8 mouse cellular contexts compared by ENCODE assay signal in genomic region chr14:27428573-27428972, GRCm38 (mm10). TPM values are rescaled to one million over a fixed set of nuclear protein-coding genes. Genes with fewer than 3 reads are reported as not detected.
A peak's percentile ranks its signal among the peaks of the same experiment; 100 is the strongest.
DNase-seq lines count a peak whose midpoint lies in the region; ATAC-seq and TF ChIP-seq lines count a peak whose summit lies in the region.

TSS of gene Fam208a (plus strand) at chr14:27428834.

- H3K4me2 ChIP-seq in CH12.LX (ENCODE audit: insufficient read depth, low read depth, poor library complexity, severe bottlenecking), result peak within 1 kb of the TSS; percentile 57; the same call in 1 of the 2 replicates
- H3K4me2 ChIP-seq in heart, embryonic 15.5 days, result peak within 1 kb of the TSS; percentile 90
- peak within 1 kb of the TSS; percentile 77 for H3K4me2 ChIP-seq in liver, embryonic 12.5 days
- H3K4me2 ChIP-seq in stomach, embryonic 14.5 days (replicated peaks; ENCODE audit: low read depth, low read length), result peak within 1 kb of the TSS; percentile 66

- peak; percentile 89 for DNase-seq in CH12.LX (ENCODE audit: extremely low read depth)
- DNase-seq in c-Kit-positive CD71-negative TER-119-negative erythroid progenitor cells, embryonic 14.5 days (ENCODE audit: low read depth), result peak; percentile 76
- DNase-seq in forebrain, embryonic 10.5 days (ENCODE audit: extremely low spot score, low spot score), result peak; percentile 91
- DNase-seq in kidney, postnatal 14 days, result peak; percentile 97
- DNase-seq in naive thymus-derived CD4-positive, alpha-beta T cell, adult 2 months (ENCODE audit: low read depth), result peak; percentile 96

- peaks cover 0 to 9% of the 10 kb centered on the region in 2 experiments; a peak in 2 of 4 replicates for H3K4me1 ChIP-seq in CH12.LX (ENCODE audit: control insufficient read depth in 1 of 2, insufficient read depth in 2 of 2)
- peaks cover 18% of the 10 kb centered on the region for H3K4me1 ChIP-seq in forebrain, embryonic 10.5 days
- peaks cover 4% of the 10 kb centered on the region for H3K4me1 ChIP-seq in heart, embryonic 15.5 days (replicated peaks)
- peaks cover 12% of the 10 kb centered on the region for H3K4me1 ChIP-seq in liver, embryonic 12.5 days
- no peaks in the 10 kb centered on the region for H3K4me1 ChIP-seq in stomach, embryonic 14.5 days (ENCODE audit: control insufficient read depth, insufficient read depth, low read length)

- 1% methylated on average over 43 of the region's 43 CpGs for WGBS in forebrain, embryonic 10.5 days
- under 1% methylated on average over 41 of the region's 43 CpGs for WGBS in heart, embryonic 15.5 days
- WGBS in liver, embryonic 12.5 days (ENCODE audit: insufficient replicate concordance), result under 1% methylated on average over 43 of the region's 43 CpGs
- WGBS in stomach, embryonic 14.5 days, result 2% methylated on average over 43 of the region's 43 CpGs

- H3K27me3 ChIP-seq in CH12.LX (replicated peaks), result no peaks in the 10 kb centered on the region
- H3K27me3 ChIP-seq in forebrain, embryonic 10.5 days (ENCODE audit: poor library complexity, severe bottlenecking), result peaks cover 15% of the 10 kb centered on the region
- H3K27me3 ChIP-seq in heart, embryonic 15.5 days, result no peaks in the 10 kb centered on the region
- no peaks in the 10 kb centered on the region; the same call in 1 of the 2 replicates for H3K27me3 ChIP-seq in liver, embryonic 12.5 days (replicated peaks)
- no peaks in the 10 kb centered on the region for H3K27me3 ChIP-seq in stomach, embryonic 14.5 days (ENCODE audit: control insufficient read depth, insufficient read depth, low read length)

- peak within 1 kb of the TSS; percentile 86 for H3K27ac ChIP-seq in CH12.LX (ENCODE audit: insufficient read depth, low read depth)
- peak within 1 kb of the TSS; percentile 98 for H3K27ac ChIP-seq in forebrain, embryonic 10.5 days
- peak within 1 kb of the TSS; percentile 99 for H3K27ac ChIP-seq in heart, embryonic 15.5 days
- peak within 1 kb of the TSS; percentile 92 for H3K27ac ChIP-seq in liver, embryonic 12.5 days
- H3K27ac ChIP-seq in stomach, embryonic 14.5 days (ENCODE audit: low read length), result peak within 1 kb of the TSS; percentile 99

- TF ChIP-seq POLR2A in CH12.LX (IDR thresholded peaks at IDR 0.05; ENCODE audit: low read depth, low read length), result peak; percentile 76; the same call in 1 of the 2 replicates

- peak; percentile 92 for ATAC-seq in heart, embryonic 15.5 days (replicated peaks; ENCODE audit: insufficient number of reproducible peaks, insufficient read depth, low FRiP score, low read depth)
- peak; percentile 94 for ATAC-seq in liver, embryonic 12.5 days
- peak; percentile 95 for ATAC-seq in stomach, embryonic 14.5 days (ENCODE audit: insufficient number of reproducible peaks, insufficient read depth, low FRiP score, low read depth)

- H3K4me3 ChIP-seq in CH12.LX (replicated peaks in 1 of 3; ENCODE audit: low read depth in 2 of 3, low read length in 2 of 3, poor library complexity in 1 of 3), result peak within 1 kb of the TSS; percentile 36 to 95 (median 70)
- H3K4me3 ChIP-seq in forebrain, embryonic 10.5 days, result peak within 1 kb of the TSS; percentile 73
- peak within 1 kb of the TSS; percentile 66 for H3K4me3 ChIP-seq in heart, embryonic 15.5 days
- peak within 1 kb of the TSS; percentile 67 for H3K4me3 ChIP-seq in liver, embryonic 12.5 days
- peak within 1 kb of the TSS; percentile 52 for H3K4me3 ChIP-seq in stomach, embryonic 14.5 days (ENCODE audit: low read depth, low read length)

- no peak for TF ChIP-seq RAD21 in CH12.LX (IDR thresholded peaks at IDR 0.05; ENCODE audit: low read depth, low read length)

- peak within 1 kb of the TSS; percentile 74 for H3K9ac ChIP-seq in CH12.LX (ENCODE audit: insufficient read depth, low read depth)
- peak within 1 kb of the TSS; percentile 80 for H3K9ac ChIP-seq in heart, embryonic 15.5 days
- peak within 1 kb of the TSS; percentile 84 for H3K9ac ChIP-seq in liver, embryonic 12.5 days
- H3K9ac ChIP-seq in stomach, embryonic 14.5 days (replicated peaks; ENCODE audit: low read depth, low read length), result peak within 1 kb of the TSS; percentile 81

- no peak for TF ChIP-seq EP300 in CH12.LX (IDR thresholded peaks at IDR 0.05; ENCODE audit: low read length)

- in situ Hi-C loops in CH12.LX (cut with MboI; ENCODE audit: low pct_ligation_motif_present, low pct_unique_long_range_greater_than_20kb, low sequenced_read_pairs), result loop anchor here (10.0 kb wide), 1 partner anchor 314 kb away; the partner anchor contains the start of gene Arhgef3

- dilution Hi-C loops in CH12.LX (cut with MboI; ENCODE audit: extremely low pct_ligation_motif_present, extremely low pct_unique_long_range_greater_than_20kb, low sequenced_read_pairs), result no loop called here

- peaks cover 0 to 23% of the 10 kb centered on the region in 2 experiments for H3K36me3 ChIP-seq in CH12.LX (replicated peaks in 1 of 2; ENCODE audit: control insufficient read depth in 1 of 2, insufficient read depth in 1 of 2, low read length in 1 of 2)
- peaks cover 35% of the 10 kb centered on the region for H3K36me3 ChIP-seq in forebrain, embryonic 10.5 days (replicated peaks)
- H3K36me3 ChIP-seq in heart, embryonic 15.5 days, result peaks cover 12% of the 10 kb centered on the region
- H3K36me3 ChIP-seq in liver, embryonic 12.5 days, result peaks cover 32% of the 10 kb centered on the region
- no peaks in the 10 kb centered on the region; the same call in 1 of the 2 replicates for H3K36me3 ChIP-seq in stomach, embryonic 14.5 days (ENCODE audit: control insufficient read depth, insufficient read depth, low read length)

- peaks cover 6% of the 10 kb centered on the region for H3K79me2 ChIP-seq in CH12.LX (replicated peaks; ENCODE audit: control insufficient read depth, extremely low read depth, insufficient read depth, poor library complexity, severe bottlenecking)

- peaks cover 25% of the 10 kb centered on the region for H3K9me3 ChIP-seq in CH12.LX (replicated peaks; ENCODE audit: low read length)
- H3K9me3 ChIP-seq in forebrain, embryonic 10.5 days, result peaks cover 28% of the 10 kb centered on the region
- H3K9me3 ChIP-seq in heart, embryonic 15.5 days (replicated peaks), result no peaks in the 10 kb centered on the region
- H3K9me3 ChIP-seq in liver, embryonic 12.5 days (replicated peaks), result peaks cover 10% of the 10 kb centered on the region
- peaks cover 11% of the 10 kb centered on the region for H3K9me3 ChIP-seq in stomach, embryonic 14.5 days (ENCODE audit: control insufficient read depth, low read depth, low read length)

- TF ChIP-seq CTCF in CH12.LX (conservative IDR thresholded peaks at IDR 0.05 in 1 of 2, IDR thresholded peaks at IDR 0.05 in 1 of 2; ENCODE audit: low read depth in 2 of 2, low read length in 2 of 2), result no peak

TF ChIP-seq in CH12.LX, 34 proteins besides CTCF, POLR2A, EP300 and RAD21 (continues in another document):
- TF ChIP-seq MXI1 (IDR thresholded peaks at IDR 0.05; ENCODE audit: low read depth, low read length) (peak; percentile 71), MEF2A (IDR thresholded peaks at IDR 0.05; ENCODE audit: borderline replicate concordance, low read depth, low read length) (no peak), TBP (conservative IDR thresholded peaks at IDR 0.05; ENCODE audit: low read depth, low read length) (no peak), ETS1 (conservative IDR thresholded peaks at IDR 0.05; ENCODE audit: low read depth, low read length) (0 out of 2 replicates have a peak, but pooled peaks have one; percentile 10), MYC (IDR thresholded peaks at IDR 0.05; ENCODE audit: low read depth, low read length) (peak; percentile 19; the same call in 1 of the 2 replicates), HCFC1 (IDR thresholded peaks at IDR 0.05; ENCODE audit: low read depth, low read length) (peak; percentile 12), NRF1 (IDR thresholded peaks at IDR 0.05; ENCODE audit: low read depth, low read length) (no peak), BHLHE40 (IDR thresholded peaks at IDR 0.05; ENCODE audit: low read depth, low read length) (no peak), E2F4 (IDR thresholded peaks at IDR 0.05; ENCODE audit: insufficient replicate concordance, low read depth, low read length) (peak; percentile 77; the same call in 1 of the 2 replicates), NELFE (IDR thresholded peaks at IDR 0.05; ENCODE audit: low read depth, low read length) (no peak; the same call in 1 of the 2 replicates), RCOR1 (conservative IDR thresholded peaks at IDR 0.05; ENCODE audit: low read depth, low read length) (no peak), POLR2AphosphoS2 (IDR thresholded peaks at IDR 0.05; ENCODE audit: low read depth, low read length) (0 out of 2 replicates have a peak, but pooled peaks have one; percentile 15), MAX (IDR thresholded peaks at IDR 0.05; ENCODE audit: low read length) (peak; percentile 99), PAX5 (IDR thresholded peaks at IDR 0.05; ENCODE audit: low read length) (no peak), KAT2A (IDR thresholded peaks at IDR 0.05; ENCODE audit: insufficient replicate concordance, low read length) (0 out of 2 replicates have a peak, but pooled peaks have one; percentile 38), ELF1 (IDR thresholded peaks at IDR 0.05; ENCODE audit: low read depth, low read length) (no peak), TCF12 (IDR thresholded peaks at IDR 0.05; ENCODE audit: low read depth, low read length) (no peak), SMC3 (IDR thresholded peaks at IDR 0.05; ENCODE audit: low read depth, low read length) (no peak), UBTF (IDR thresholded peaks at IDR 0.05; ENCODE audit: low read depth, low read length) (peak; percentile 55; the same call in 1 of the 2 replicates), MAZ (IDR thresholded peaks at IDR 0.05; ENCODE audit: low read depth, low read length) (no peak), IRF4 (IDR thresholded peaks at IDR 0.05; ENCODE audit: low read depth, low read length) (no peak), SIN3A (IDR thresholded peaks at IDR 0.05; ENCODE audit: low read length) (peak; percentile 15; the same call in 1 of the 2 replicates), ZMIZ1 (IDR thresholded peaks at IDR 0.05; ENCODE audit: low read depth, low read length) (0 out of 2 replicates have a peak, but pooled peaks have one; percentile 55), CHD2 (IDR thresholded peaks at IDR 0.05; ENCODE audit: low read length) (peak; percentile 53; the same call in 1 of the 2 replicates), USF2 (conservative IDR thresholded peaks at IDR 0.05; ENCODE audit: low read depth, low read length) (0 out of 2 replicates have a peak, but pooled peaks have one; percentile 7)

RNA-seq across cellular contexts. Expression of gene Fam208a, which starts in this region (rescaled TPM):
- 7.5 and 8.2 TPM in 2 replicates for total RNA-seq in CH12.LX (2012; rRNA removed)
- 11.4 and 13.3 TPM in 2 replicates for total RNA-seq in CH12.LX (2014; rRNA removed)
- 4.0 and 4.4 TPM in 2 replicates for polyA plus RNA-seq in CH12.LX (2012; ENCODE audit: insufficient read length, low read depth)
- 11.7 and 13.0 TPM in 2 replicates for polyA plus RNA-seq in forebrain, embryonic 10.5 days (2016; fragmentation: Nextera tagmentation; extraction: Ambion mirVana)
- polyA plus RNA-seq in heart, embryonic 15.5 days (2015; fragmentation: Nextera tagmentation; extraction: Ambion mirVana), result 9.1 and 9.4 TPM in 2 replicates
- 9.3 and 9.4 TPM in 2 replicates for polyA plus RNA-seq in liver, embryonic 12.5 days (2016; fragmentation: Nextera tagmentation; extraction: Ambion mirVana)
- 21.4 and 22.8 TPM in 2 replicates for polyA plus RNA-seq in stomach, embryonic 14.5 days (2014; fragmentation: Nextera tagmentation; extraction: Ambion mirVana)

Comparison
In these comparisons a context has a peak if more than half of its experiments do, and no peak if none do; other contexts are left out.
1. Peak in every context shown above with its lines: DNase-seq, ATAC-seq, H3K4me3 ChIP-seq and H3K27ac ChIP-seq.